Mouse (Mus musculus): Measurements from ENCODE around the gene Rras. TPM values are rescaled to one million over a fixed set of nuclear protein-coding genes. Genes with fewer than 3 reads are reported as not detected.

Rras gene
- polyA plus RNA-seq, 1 experiment from 2014 or later: 74.8 TPM

DNA sequence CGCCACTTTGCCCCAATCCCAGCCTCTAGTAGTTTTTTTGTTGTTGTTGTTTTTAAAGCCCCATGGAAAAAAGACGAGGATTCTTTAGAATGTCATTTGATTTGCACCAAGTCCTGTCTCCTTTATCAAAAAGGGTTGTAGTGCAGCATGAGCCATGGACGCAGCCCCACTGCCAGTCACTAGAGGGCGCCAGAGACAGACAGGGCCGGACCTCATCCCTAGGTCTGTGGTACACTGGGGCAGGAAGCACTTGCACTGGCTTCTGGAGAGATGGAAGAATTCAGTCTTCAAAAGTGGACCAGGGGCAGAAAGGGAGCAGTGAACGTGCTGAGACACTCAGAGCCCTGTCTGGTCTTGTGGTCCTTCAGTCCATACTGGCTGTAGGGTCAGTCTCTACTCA is 34.7 kb upstream of the Rras start:
- Histone ChIP-seq H3K9ac (ENCODE audit: low read length) (no peak overlapping the region), H3K27ac (ENCODE audit: low read length) (peak overlapping the region; percentile 26), H3K4me2 (ENCODE audit: low read depth, low read length) (no peak overlapping the region), H3K27me3 (ENCODE audit: control insufficient read depth, insufficient read depth, low read length) (no peaks in the 10 kb centered on the region), H3K4me3 (ENCODE audit: low read length) (no peak overlapping the region), H3K9me3 (replicated peaks; ENCODE audit: control insufficient read depth, low read length) (no peaks in the 10 kb centered on the region), H3K36me3 (ENCODE audit: control insufficient read depth, insufficient read depth) (peaks cover 38% of the 10 kb centered on the region), H3K4me1 (ENCODE audit: control insufficient read depth, insufficient read depth, low read length) (peaks cover 20% of the 10 kb centered on the region)
- no peak for ATAC-seq (replicated peaks; ENCODE audit: extremely low read depth, insufficient read depth, low FRiP score)
- 27% methylated on average over 6 of the region's 6 CpGs for WGBS

DNA sequence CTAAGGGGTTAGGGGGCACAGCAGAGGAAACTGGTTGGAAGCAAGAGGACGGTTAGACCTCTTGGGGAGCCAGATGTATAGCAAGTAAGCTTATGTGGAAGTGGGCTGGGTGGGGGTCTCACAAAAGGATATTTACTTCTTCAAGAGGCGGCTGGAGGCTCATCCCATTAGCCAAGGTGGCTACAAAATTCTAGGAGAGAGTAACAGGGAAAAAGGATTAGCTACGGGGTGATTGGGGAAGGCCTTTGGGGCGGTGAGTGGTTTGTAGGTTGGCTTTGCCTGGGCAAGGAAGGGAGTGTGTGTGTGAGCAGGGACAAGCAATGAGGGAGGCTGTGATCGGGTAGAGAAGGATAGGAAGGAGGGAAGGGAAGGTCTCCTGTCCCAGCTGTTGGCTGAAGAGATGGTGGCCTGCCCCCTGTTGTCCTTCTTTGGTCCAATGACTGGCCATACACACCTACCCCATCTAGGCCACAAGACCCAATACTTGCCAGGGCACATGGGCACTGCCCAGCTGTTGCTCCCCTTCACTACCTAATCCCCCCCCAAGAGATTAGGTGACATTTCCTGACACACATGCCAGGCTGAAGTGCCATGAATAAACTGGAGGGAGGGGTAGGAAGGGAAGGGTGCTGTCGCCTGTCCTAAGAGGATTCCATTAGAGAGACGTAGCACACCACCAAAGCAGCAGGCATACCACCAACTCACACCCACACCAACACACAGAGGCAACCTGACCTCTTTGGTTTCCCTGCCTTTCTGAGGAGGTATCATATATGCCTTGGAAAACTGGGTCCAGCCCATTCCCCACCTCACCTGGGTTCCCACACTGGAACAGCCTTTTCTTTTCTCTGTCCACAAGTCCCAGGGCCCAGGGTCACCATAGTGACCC is 33.6 kb upstream of the Rras start:
- H3K36me3 ChIP-seq (ENCODE audit: control insufficient read depth, insufficient read depth): peaks cover 29% of the 10 kb centered on the region
- peaks cover 27% of the 10 kb centered on the region for H3K4me1 ChIP-seq (ENCODE audit: control insufficient read depth, insufficient read depth, low read length)
- H3K4me2 ChIP-seq (ENCODE audit: low read depth, low read length): peak overlapping the region; percentile 82; the same call in 1 of the 2 replicates
- H3K9ac ChIP-seq (ENCODE audit: low read length): peak overlapping the region; percentile 41; the same call in 1 of the 2 replicates
- peak overlapping the region; percentile 99; the same call in 1 of the 2 replicates for H3K4me3 ChIP-seq (ENCODE audit: low read length)
- H3K27ac ChIP-seq (ENCODE audit: low read length): peak overlapping the region; percentile 97
- no peaks in the 10 kb centered on the region for H3K9me3 ChIP-seq (replicated peaks; ENCODE audit: control insufficient read depth, low read length)
- 68% methylated on average over 7 of the region's 7 CpGs for WGBS
- H3K27me3 ChIP-seq (ENCODE audit: control insufficient read depth, insufficient read depth, low read length): no peaks in the 10 kb centered on the region
- no peak for ATAC-seq (replicated peaks; ENCODE audit: extremely low read depth, insufficient read depth, low FRiP score)

DNA sequence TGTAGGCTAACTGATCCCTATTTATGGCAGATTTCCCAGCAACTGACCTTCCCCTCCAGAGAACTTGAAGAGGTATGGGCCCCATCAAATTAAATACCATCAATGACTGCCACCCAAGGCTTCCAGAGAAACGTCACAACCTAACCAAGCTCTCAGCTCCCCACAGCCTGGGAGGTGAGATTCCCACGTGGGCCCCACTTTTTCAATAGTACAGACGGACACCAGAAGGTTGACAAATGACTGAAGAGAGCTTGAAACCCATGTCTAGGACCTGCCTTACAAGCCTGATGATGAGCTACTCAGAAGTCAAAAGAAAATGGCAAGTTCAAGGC is 33.0 kb upstream of the Rras start:
- peak overlapping the region; percentile 97 for H3K27ac ChIP-seq (ENCODE audit: low read length)
- WGBS: 35% methylated on average over 3 of the region's 3 CpGs
- H3K9me3 ChIP-seq (replicated peaks; ENCODE audit: control insufficient read depth, low read length): no peaks in the 10 kb centered on the region
- H3K27me3 ChIP-seq (ENCODE audit: control insufficient read depth, insufficient read depth, low read length): no peaks in the 10 kb centered on the region
- peaks cover 28% of the 10 kb centered on the region for H3K4me1 ChIP-seq (ENCODE audit: control insufficient read depth, insufficient read depth, low read length)
- peaks cover 24% of the 10 kb centered on the region for H3K36me3 ChIP-seq (ENCODE audit: control insufficient read depth, insufficient read depth)
- no peak for ATAC-seq (replicated peaks; ENCODE audit: extremely low read depth, insufficient read depth, low FRiP score)
- H3K4me2 ChIP-seq (ENCODE audit: low read depth, low read length): peak overlapping the region; percentile 82
- H3K4me3 ChIP-seq (ENCODE audit: low read length): peak overlapping the region; percentile 99; the same call in 1 of the 2 replicates
- H3K9ac ChIP-seq (ENCODE audit: low read length): peak overlapping the region; percentile 41; the same call in 1 of the 2 replicates

DNA sequence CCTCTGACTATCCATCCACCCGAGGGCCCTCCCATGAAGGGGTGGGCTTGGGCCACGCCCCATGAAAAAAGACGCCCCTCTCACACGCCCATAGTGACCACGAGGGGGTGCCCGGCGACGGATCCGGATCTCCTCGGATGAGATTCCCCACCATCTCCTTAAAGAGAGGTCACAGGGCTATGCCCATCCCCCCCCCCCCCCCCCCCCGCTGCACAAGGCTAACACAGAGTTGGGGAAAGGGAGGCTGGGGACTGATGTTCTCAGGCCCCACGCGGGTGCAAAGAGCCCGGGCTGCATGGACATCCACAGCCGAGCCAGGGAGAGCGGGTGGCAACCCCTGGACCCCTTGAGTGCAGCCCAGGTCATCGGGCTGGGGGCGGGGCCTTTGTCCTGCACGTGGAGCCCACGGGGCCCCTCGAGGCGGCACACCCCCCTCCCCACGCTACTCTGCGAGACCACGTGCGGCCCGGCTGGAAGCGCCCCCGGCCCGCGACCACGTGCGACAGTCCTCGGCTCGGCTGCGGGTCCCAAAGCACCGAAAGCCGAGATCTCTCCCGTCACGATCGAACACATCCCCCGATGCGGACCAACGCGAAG is 32.1 kb upstream of the Rras start:
- WGBS: under 1% methylated on average over 44 of the region's 45 CpGs
- ATAC-seq (replicated peaks; ENCODE audit: extremely low read depth, insufficient read depth, low FRiP score): no peak
- H3K36me3 ChIP-seq (ENCODE audit: control insufficient read depth, insufficient read depth): peaks cover 22% of the 10 kb centered on the region
- H3K27ac ChIP-seq (ENCODE audit: low read length): peak overlapping the region; percentile 97
- H3K4me2 ChIP-seq (ENCODE audit: low read depth, low read length): peak overlapping the region; percentile 82
- H3K27me3 ChIP-seq (ENCODE audit: control insufficient read depth, insufficient read depth, low read length): no peaks in the 10 kb centered on the region
- peaks cover 28% of the 10 kb centered on the region for H3K4me1 ChIP-seq (ENCODE audit: control insufficient read depth, insufficient read depth, low read length)
- no peaks in the 10 kb centered on the region for H3K9me3 ChIP-seq (replicated peaks; ENCODE audit: control insufficient read depth, low read length)
- H3K9ac ChIP-seq (ENCODE audit: low read length): peak overlapping the region; percentile 99
- H3K4me3 ChIP-seq (ENCODE audit: low read length): peak overlapping the region; percentile 99

DNA sequence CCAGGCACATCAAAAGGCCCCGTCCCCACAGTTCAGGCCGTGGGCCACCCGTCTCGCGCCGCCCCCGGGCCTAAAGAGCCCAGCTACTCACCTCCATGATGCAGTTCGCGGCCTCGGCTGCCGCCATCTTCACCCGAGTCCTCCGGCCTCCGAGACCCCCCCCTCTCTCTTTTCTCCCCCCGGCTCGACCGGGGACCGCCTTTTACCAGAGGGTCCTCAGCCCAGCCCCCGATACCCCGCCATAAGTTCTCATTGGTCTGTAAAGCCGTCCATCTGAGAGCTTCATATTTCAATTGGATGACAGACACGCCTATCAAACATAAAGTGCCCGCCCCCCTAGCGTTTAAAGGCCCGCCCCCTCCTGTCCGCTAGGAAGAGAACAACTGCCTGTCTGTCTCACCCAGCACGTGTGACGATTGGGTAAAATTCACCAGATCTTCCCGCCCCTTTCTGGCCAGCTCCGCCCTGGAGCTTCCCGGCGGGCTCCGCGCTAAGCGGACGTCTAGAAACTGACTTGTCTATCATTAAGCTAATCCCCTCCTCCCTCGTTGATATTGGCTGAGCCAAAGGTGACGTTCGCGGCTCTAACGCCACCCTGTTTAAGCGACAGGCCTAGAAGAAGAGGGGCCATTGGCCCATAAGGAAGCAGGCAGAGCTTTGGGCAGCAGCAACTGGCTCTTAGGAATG is 31.4 kb upstream of the Rras start, which contains the start of gene Prmt1:
Gene Prmt1 (minus strand): TSS at position 377 of the 687 bp plus-strand sequence.
- Histone ChIP-seq H3K36me3 (ENCODE audit: control insufficient read depth, insufficient read depth) (peaks cover 18% of the 10 kb centered on the region), H3K4me1 (ENCODE audit: control insufficient read depth, insufficient read depth, low read length) (peaks cover 28% of the 10 kb centered on the region), H3K9me3 (replicated peaks; ENCODE audit: control insufficient read depth, low read length) (no peaks in the 10 kb centered on the region), H3K4me3 (ENCODE audit: low read length) (peak within 1 kb of the TSS; percentile 99), H3K27me3 (ENCODE audit: control insufficient read depth, insufficient read depth, low read length) (no peaks in the 10 kb centered on the region), H3K27ac (ENCODE audit: low read length) (peak within 1 kb of the TSS; percentile 97), H3K4me2 (ENCODE audit: low read depth, low read length) (peak within 1 kb of the TSS; percentile 82), H3K9ac (ENCODE audit: low read length) (peak within 1 kb of the TSS; percentile 99)
- WGBS: under 1% methylated on average over 42 of the region's 42 CpGs
- peak; percentile 95 for ATAC-seq (replicated peaks; ENCODE audit: extremely low read depth, insufficient read depth, low FRiP score)

DNA sequence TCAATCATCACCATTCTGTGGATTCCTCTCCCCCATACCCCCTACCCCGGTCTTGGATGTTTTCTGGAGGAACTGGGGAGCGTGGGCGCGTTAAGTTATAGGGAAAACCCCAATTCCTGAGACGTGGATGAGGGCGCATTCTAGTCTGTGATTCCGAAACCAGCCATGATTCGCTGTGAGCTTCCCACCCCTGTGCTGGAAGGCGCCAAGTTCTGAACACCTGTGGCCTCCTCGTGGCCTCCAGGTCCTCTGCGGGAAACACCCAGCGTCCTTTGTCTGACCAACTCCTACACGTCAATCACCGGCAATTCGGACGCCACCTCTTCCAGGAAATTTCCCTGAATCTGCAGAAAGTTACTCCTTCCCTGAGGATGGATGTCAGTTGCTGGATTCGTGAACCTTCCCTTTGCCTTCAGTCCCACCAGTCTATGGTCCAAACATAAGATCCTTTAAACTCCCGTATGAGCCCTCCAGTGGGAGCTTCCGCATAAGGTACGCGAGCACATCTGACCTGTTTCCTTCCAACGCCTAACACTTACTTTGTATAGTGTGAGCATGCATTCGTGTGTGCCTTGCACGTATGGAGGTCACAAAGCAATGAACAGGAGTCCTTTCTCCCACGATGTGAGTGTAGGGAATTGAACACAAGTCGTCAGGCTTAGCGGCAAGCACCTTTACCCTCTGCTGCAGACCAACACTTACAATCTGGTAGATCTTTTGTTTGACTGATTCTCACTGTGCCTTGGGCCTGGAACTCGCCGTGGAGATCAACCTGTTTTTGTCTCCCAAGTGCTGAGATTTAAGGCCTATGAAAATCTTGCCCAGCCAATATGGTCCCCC is 30.7 kb upstream of the Rras start:
- H3K9ac ChIP-seq (ENCODE audit: low read length): peak overlapping the region; percentile 81
- peaks cover 12% of the 10 kb centered on the region for H3K36me3 ChIP-seq (ENCODE audit: control insufficient read depth, insufficient read depth)
- H3K4me1 ChIP-seq (ENCODE audit: control insufficient read depth, insufficient read depth, low read length): peaks cover 28% of the 10 kb centered on the region
- H3K27me3 ChIP-seq (ENCODE audit: control insufficient read depth, insufficient read depth, low read length): no peaks in the 10 kb centered on the region
- H3K9me3 ChIP-seq (replicated peaks; ENCODE audit: control insufficient read depth, low read length): no peaks in the 10 kb centered on the region
- peak overlapping the region; percentile 99 for H3K4me3 ChIP-seq (ENCODE audit: low read length)
- peak overlapping the region; percentile 75 for H3K4me2 ChIP-seq (ENCODE audit: low read depth, low read length)
- ATAC-seq (replicated peaks; ENCODE audit: extremely low read depth, insufficient read depth, low FRiP score): 0 out of 2 replicates have a peak, but pooled peaks have one; percentile 5
- H3K27ac ChIP-seq (ENCODE audit: low read length): peak overlapping the region; percentile 94
- under 1% methylated on average over 29 of the region's 29 CpGs for WGBS

DNA sequence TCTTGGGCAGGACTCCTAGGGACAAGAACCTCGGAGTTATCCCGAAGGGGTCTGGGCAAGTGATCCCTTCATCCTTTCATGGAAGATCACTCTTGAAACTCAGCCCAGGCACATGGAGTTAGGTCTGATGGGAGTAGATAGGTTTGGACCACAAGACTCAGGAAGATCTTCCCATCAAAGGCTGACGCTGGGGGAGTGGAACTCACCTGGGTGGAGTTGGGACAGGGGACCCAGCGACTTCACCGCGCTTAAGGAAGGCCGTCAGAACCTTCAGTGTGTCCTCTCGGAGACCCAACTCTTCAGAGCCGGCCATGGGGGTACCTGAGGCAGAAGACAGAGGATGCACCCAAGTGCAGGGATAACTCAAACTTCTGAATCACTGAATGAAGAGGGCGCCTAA is 21.1 kb upstream of the Rras start:
- H3K4me1 ChIP-seq (ENCODE audit: control insufficient read depth, insufficient read depth, low read length): peaks cover 36% of the 10 kb centered on the region
- WGBS: 10% methylated on average over 10 of the region's 10 CpGs
- no peaks in the 10 kb centered on the region for H3K9me3 ChIP-seq (replicated peaks; ENCODE audit: control insufficient read depth, low read length)
- H3K4me2 ChIP-seq (ENCODE audit: low read depth, low read length): peak overlapping the region; percentile 73
- H3K27me3 ChIP-seq (ENCODE audit: control insufficient read depth, insufficient read depth, low read length): no peaks in the 10 kb centered on the region
- peak overlapping the region; percentile 93 for H3K27ac ChIP-seq (ENCODE audit: low read length)
- peaks cover 44% of the 10 kb centered on the region for H3K36me3 ChIP-seq (ENCODE audit: control insufficient read depth, insufficient read depth)
- ATAC-seq (replicated peaks; ENCODE audit: extremely low read depth, insufficient read depth, low FRiP score): no peak
- peak overlapping the region; percentile 87 for H3K9ac ChIP-seq (ENCODE audit: low read length)
- H3K4me3 ChIP-seq (ENCODE audit: low read length): peak overlapping the region; percentile 75

DNA sequence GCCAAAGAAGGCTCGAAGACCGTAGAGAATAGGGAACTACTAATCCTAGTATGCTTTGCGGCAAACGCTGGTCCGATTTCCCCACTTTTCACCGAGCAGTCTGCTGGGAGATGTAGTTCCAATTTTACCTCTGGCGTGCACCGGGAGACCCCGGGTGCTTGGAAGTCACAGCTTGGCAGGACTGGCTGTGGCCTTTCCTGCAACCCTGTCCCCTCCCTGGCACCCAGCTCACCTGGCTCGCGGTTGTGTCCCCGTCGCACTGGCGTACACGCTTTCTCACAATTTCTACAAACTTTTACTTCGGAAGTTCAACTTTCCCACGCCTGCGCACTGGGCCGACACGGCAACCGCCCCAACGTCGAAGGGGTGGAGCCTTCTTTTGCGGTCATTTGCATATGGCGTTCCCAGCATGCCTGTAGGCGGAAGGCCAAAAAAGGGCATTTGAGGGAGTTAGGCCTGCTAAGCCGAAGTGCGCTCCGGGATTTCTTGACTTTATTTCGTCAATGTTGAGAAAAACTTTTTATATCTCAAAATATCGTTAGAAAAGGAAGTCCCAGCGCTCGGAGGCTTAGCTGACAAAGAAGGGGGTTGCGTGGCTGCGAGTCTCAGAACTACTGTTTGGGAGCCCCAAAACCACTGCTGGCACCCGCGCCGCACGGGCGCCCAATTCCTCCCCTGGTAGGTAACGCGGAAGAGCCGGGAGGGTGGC is 20.4 kb upstream of the Rras start, which contains the start of gene Irf3:
Gene Irf3 (plus strand): TSS at position 418 of the 709 bp plus-strand sequence.
- peak; percentile 91 for ATAC-seq (replicated peaks; ENCODE audit: extremely low read depth, insufficient read depth, low FRiP score)
- WGBS: under 1% methylated on average over 43 of the region's 43 CpGs
- Histone ChIP-seq H3K36me3 (ENCODE audit: control insufficient read depth, insufficient read depth) (peaks cover 47% of the 10 kb centered on the region), H3K9ac (ENCODE audit: low read length) (peak within 1 kb of the TSS; percentile 87), H3K4me1 (ENCODE audit: control insufficient read depth, insufficient read depth, low read length) (peaks cover 36% of the 10 kb centered on the region), H3K27me3 (ENCODE audit: control insufficient read depth, insufficient read depth, low read length) (no peaks in the 10 kb centered on the region), H3K4me2 (ENCODE audit: low read depth, low read length) (peak within 1 kb of the TSS; percentile 94), H3K27ac (ENCODE audit: low read length) (peak within 1 kb of the TSS; percentile 93), H3K9me3 (replicated peaks; ENCODE audit: control insufficient read depth, low read length) (no peaks in the 10 kb centered on the region), H3K4me3 (ENCODE audit: low read length) (peak within 1 kb of the TSS; percentile 75)
